Mouse (Mus musculus) kidney, adult 10 weeks (tissue): ENCODE data around the gene Neurod6. TPM values are rescaled to one million over a fixed set of nuclear protein-coding genes. Genes with fewer than 3 reads are reported as not detected.

Experiments
- polyA plus RNA-seq: library from polyadenylated mRNA; stranded (reverse); fragments of 350-450 nt; fragmentation: Illumina TruSeq; extraction: RNeasy Lipid Tissue Mini Kit (QIAGEN cat#74804); gene quantifications from one replicate; pipeline ENCODE4 v1.2.3, GENCODE M21; 2014; ENCODE audit warnings: low read depth, low replicate concordance

Neurod6 gene
- polyA plus RNA-seq, result not detected

DNA sequence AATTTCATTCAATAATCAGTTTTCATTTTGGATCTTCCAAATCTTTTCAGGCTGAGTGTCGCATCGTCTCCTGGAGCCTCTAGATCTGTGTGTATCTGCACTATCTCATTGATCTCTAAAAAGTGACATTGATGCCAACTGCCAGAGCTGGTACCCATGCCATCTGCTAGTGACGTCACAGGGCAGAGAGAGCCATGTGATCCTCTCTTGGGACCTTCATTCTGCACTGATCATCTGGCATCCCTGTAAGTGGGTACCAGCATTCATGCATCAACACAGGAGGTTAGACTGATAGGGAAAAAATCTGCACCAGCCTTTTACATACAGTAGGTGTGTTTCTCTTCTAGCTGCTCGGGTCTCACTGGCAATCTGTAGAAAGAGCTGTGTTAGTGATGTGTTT is at the start of gene Neurod6:
Gene Neurod6, minus strand, starts transcription at position 290 of the 400 bp plus-strand sequence.

Other genes with a start within 250 kb of the Neurod6 start
- gene Adcyap1r1, start 229.3 kb downstream of the Neurod6 start, polyA plus RNA-seq, result 0.53 TPM
- gene Itprid1, start 155.6 kb upstream of the Neurod6 start, polyA plus RNA-seq, result not detected